ENCODE assay signal across 18 mouse cellular contexts in the genomic region with DNA sequence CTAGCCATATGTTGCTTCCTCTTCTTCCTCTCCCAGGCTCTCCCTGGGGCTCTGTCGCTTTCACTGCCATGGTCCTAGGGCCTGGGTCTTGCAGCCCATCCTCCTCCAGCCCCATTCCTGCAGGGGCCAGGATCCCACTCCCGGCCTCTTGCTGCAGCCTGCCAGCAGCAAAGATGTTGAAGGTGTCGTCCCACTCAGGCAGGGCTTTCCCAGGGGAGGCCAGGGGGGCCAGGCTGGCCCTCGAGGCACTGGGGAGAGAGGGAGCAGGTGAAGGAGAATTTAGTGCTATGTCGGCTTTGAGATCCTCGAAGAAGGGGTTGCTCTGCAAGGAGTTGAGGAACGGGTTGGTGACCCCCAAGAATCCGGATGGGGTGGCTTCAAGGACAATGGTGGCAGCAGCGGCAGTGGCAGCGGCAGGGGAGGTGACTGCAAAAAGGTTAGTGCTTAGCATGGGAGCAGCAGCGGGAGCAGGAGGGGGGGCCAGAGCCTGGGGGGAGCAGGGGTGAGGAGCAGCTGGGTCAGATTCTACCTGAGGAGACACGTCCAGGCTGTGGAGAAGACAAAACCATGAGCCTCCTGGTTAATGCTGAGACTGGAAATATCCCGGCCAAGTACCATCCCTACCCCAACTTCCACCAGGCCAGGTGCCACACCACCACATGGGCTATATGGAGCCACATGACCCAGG. TPM values are rescaled to one million over a fixed set of nuclear protein-coding genes. Genes with fewer than 3 reads are reported as not detected.
DNase-seq lines count a peak whose midpoint lies in the region.
"Had no signal": no experiment of that assay in that cellular context is flagged by ENCODE, and none has a peak within 500 bp of the region (broad histone marks: within the 10 kb centered on the region; RNA-seq: fewer than 3 reads in every experiment).

No protein-coding gene starts in this region.

- peak; percentile 86 for DNase-seq in heart, adult 11 months
- DNase-seq in heart, adult 9 months (ENCODE audit: low spot score in 2 of 2): no peak
- peak; percentile 19 for DNase-seq in urinary bladder, adult 2 months (ENCODE audit: low spot score)
- DNase-seq in urinary bladder, postnatal 25 days (ENCODE audit: low spot score): no peak
- DNase-seq in embryonic facial prominence, embryonic 10.5 days (ENCODE audit: low spot score): no peak
- no peak for DNase-seq in left cerebral cortex, postnatal 4 days
- DNase-seq: adrenal gland, adult 2 months; adrenal gland, adult 8-10 months; adrenal gland, postnatal 10 days; adrenal gland, postnatal 14 days; adrenal gland, postnatal 25 days; adrenal gland, postnatal 36 days; B cell, adult 2 months; cerebellum, adult 11 months; cerebellum, adult 11-12 months; cerebellum, adult 18-20 months had no signal

- intact Hi-C loops in left cerebral cortex, postnatal 4 days (cut with DNase I): no loop called here

- H3K27me3 ChIP-seq in embryonic facial prominence, embryonic 10.5 days (replicated peaks; ENCODE audit: low read depth, poor library complexity, severe bottlenecking): peaks cover 64% of the 10 kb centered on the region
- H3K27me3 ChIP-seq: Patski had no signal

- WGBS in embryonic facial prominence, embryonic 10.5 days: 75% methylated on average over 13 of the region's 13 CpGs

- no peaks in the 10 kb centered on the region for H3K4me1 ChIP-seq in embryonic facial prominence, embryonic 10.5 days

- no peak overlapping the region for H3K4me3 ChIP-seq in embryonic facial prominence, embryonic 10.5 days

- no peaks in the 10 kb centered on the region for H3K36me3 ChIP-seq in embryonic facial prominence, embryonic 10.5 days (replicated peaks)
- H3K36me3 ChIP-seq: G1E had no signal

- 0 out of 2 replicates have a peak overlapping the region, but pooled peaks have one; percentile 25 for H3K27ac ChIP-seq in embryonic facial prominence, embryonic 10.5 days (replicated peaks)

- H3K9me3 ChIP-seq in embryonic facial prominence, embryonic 10.5 days: no peaks in the 10 kb centered on the region
- H3K9me3 ChIP-seq: G1E had no signal

RNA-seq across cellular contexts. Expression of gene Sfxn5, which starts 8.7 kb away (rescaled TPM):
- polyA plus RNA-seq in urinary bladder, adult 2 months (2012; rRNA removed): 3.9 and 4.2 TPM in 2 replicates
- 8.5 and 8.6 TPM in 2 replicates for polyA plus RNA-seq in embryonic facial prominence, embryonic 10.5 days (2016; fragmentation: Nextera tagmentation; extraction: Ambion mirVana)
- 10 to 100 TPM; 63.9 to 69.7 TPM for total RNA-seq in left cerebral cortex, postnatal 4 days (2021)

RNA-seq across cellular contexts. Expression of gene Rab11fip5, which starts 32.5 kb away (rescaled TPM):
- polyA plus RNA-seq in urinary bladder, adult 2 months (2012; rRNA removed): 56.5 and 58.1 TPM in 2 replicates
- polyA plus RNA-seq in embryonic facial prominence, embryonic 10.5 days (2016; fragmentation: Nextera tagmentation; extraction: Ambion mirVana): 2.3 and 3.6 TPM in 2 replicates
- total RNA-seq in left cerebral cortex, postnatal 4 days (2021): 10 to 100 TPM; 51.7 to 54.1 TPM
- polyA plus RNA-seq: G1E had no signal

Comparison
In these comparisons a context has a peak if more than half of its experiments do, and no peak if none do; other contexts are left out.
1. DNase-seq: peak in heart, adult 11 months (single experiment) and urinary bladder, adult 2 months (single experiment); none in heart, adult 9 months (0 of 2), urinary bladder, postnatal 25 days (single experiment), embryonic facial prominence, embryonic 10.5 days (single experiment) and left cerebral cortex, postnatal 4 days (single experiment).
2. RNA of gene Rab11fip5, which starts 32.5 kb away (polyA plus RNA-seq): 56.5 to 58.1 TPM in urinary bladder, adult 2 months; 2.3 to 3.6 TPM in embryonic facial prominence, embryonic 10.5 days; every median in the first group is over 10 times any median in the second.